Mouse (Mus musculus): Measurements from ENCODE around the gene 1700113H08Rik. TPM values are rescaled to one million over a fixed set of nuclear protein-coding genes. Genes with fewer than 3 reads are reported as not detected.

1700113H08Rik gene
- polyA plus RNA-seq, 1 experiment, result not detected

GRCm38 (mm10) chr10:87100668-87101067, 42.8 kb downstream of the 1700113H08Rik start:
- no peaks in the 10 kb centered on the region for H3K36me3 ChIP-seq (ENCODE audit: control insufficient read depth)
- no peak for TF ChIP-seq GATA1 (IDR thresholded peaks at IDR 0.05; ENCODE audit: low read length)
- no peak for TF ChIP-seq TAL1 (IDR thresholded peaks at IDR 0.05; ENCODE audit: low read length)
- H3K4me1 ChIP-seq (ENCODE audit: control insufficient read depth), result no peaks in the 10 kb centered on the region
- H3K9me3 ChIP-seq (ENCODE audit: control insufficient read depth, low read length), result no peaks in the 10 kb centered on the region; the same call in 1 of the 2 replicates
- no peaks in the 10 kb centered on the region for H3K27me3 ChIP-seq (ENCODE audit: control insufficient read depth)
- H3K4me3 ChIP-seq (replicated peaks), result no peak overlapping the region

DNA sequence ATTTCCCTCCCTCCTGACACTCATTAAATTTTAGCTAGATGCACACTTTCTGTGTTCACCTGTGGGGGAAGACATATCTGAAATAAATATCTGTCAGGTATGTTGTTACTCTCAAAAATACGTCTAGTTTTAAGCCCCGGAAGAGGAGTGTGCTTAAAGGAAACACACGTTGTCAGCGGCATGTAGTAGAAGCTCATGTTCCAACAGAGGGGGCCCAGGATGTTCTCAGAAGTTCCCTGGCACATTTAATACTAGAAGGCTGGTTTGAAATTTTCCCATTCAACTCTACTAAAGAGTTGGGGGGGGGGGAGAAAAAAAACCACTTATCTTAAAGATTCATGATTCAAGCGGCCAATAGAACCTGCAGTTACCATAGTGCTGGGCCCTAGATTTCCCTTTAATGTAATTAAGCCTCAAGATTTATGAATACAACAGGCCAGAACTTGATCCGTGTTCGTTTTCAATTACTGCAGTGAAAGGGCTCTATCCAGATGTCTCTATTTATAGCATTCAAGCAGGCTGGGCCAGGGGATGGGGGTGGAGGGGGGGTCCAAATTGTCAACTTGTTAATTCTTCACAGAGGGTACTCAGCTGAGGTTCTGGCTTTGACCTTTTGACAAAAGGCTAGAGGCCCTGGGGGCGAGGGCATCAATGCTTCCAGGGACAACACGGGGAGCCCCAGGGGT, 43.6 kb downstream of the 1700113H08Rik start:
- TF ChIP-seq TAL1 (IDR thresholded peaks at IDR 0.05; ENCODE audit: low read length), result no peak
- TF ChIP-seq GATA1 (IDR thresholded peaks at IDR 0.05; ENCODE audit: low read length), result no peak
- Histone ChIP-seq H3K4me3 (replicated peaks) (no peak overlapping the region), H3K36me3 (ENCODE audit: control insufficient read depth) (no peaks in the 10 kb centered on the region), H3K4me1 (ENCODE audit: control insufficient read depth) (no peaks in the 10 kb centered on the region), H3K27me3 (ENCODE audit: control insufficient read depth) (no peaks in the 10 kb centered on the region), H3K9me3 (ENCODE audit: control insufficient read depth, low read length) (no peaks in the 10 kb centered on the region; the same call in 1 of the 2 replicates)

- Histone ChIP-seq H3K4me3 (replicated peaks) (no peak overlapping the region), H3K4me1 (ENCODE audit: control insufficient read depth) (no peaks in the 10 kb centered on the region), H3K27me3 (ENCODE audit: control insufficient read depth) (no peaks in the 10 kb centered on the region), H3K9me3 (ENCODE audit: control insufficient read depth, low read length) (no peaks in the 10 kb centered on the region; the same call in 1 of the 2 replicates), H3K36me3 (ENCODE audit: control insufficient read depth) (no peaks in the 10 kb centered on the region)
- TF ChIP-seq GATA1 (IDR thresholded peaks at IDR 0.05; ENCODE audit: low read length), result no peak
- TF ChIP-seq TAL1 (IDR thresholded peaks at IDR 0.05; ENCODE audit: low read length), result no peak
These were observed 44.1 kb downstream of the 1700113H08Rik start for GRCm38 (mm10) chr10:87101951-87102320.

GRCm38 (mm10) chr10:87102455-87102854, 44.6 kb downstream of the 1700113H08Rik start:
- no peak for TF ChIP-seq GATA1 (IDR thresholded peaks at IDR 0.05; ENCODE audit: low read length)
- no peak for TF ChIP-seq TAL1 (IDR thresholded peaks at IDR 0.05; ENCODE audit: low read length)
- no peaks in the 10 kb centered on the region for H3K27me3 ChIP-seq (ENCODE audit: control insufficient read depth)
- no peaks in the 10 kb centered on the region for H3K4me1 ChIP-seq (ENCODE audit: control insufficient read depth)
- H3K9me3 ChIP-seq (ENCODE audit: control insufficient read depth, low read length), result no peaks in the 10 kb centered on the region; the same call in 1 of the 2 replicates
- no peak overlapping the region for H3K4me3 ChIP-seq (replicated peaks)
- H3K36me3 ChIP-seq (ENCODE audit: control insufficient read depth), result no peaks in the 10 kb centered on the region

- H3K27me3 ChIP-seq (ENCODE audit: control insufficient read depth), result no peaks in the 10 kb centered on the region
- no peaks in the 10 kb centered on the region for H3K36me3 ChIP-seq (ENCODE audit: control insufficient read depth)
- H3K9me3 ChIP-seq (ENCODE audit: control insufficient read depth, low read length), result no peaks in the 10 kb centered on the region; the same call in 1 of the 2 replicates
- TF ChIP-seq TAL1 (IDR thresholded peaks at IDR 0.05; ENCODE audit: low read length) (no peak), GATA1 (IDR thresholded peaks at IDR 0.05; ENCODE audit: low read length) (no peak)
- H3K4me1 ChIP-seq (ENCODE audit: control insufficient read depth), result no peaks in the 10 kb centered on the region
- no peak overlapping the region for H3K4me3 ChIP-seq (replicated peaks)
These were observed 45.4 kb downstream of the 1700113H08Rik start for GRCm38 (mm10) chr10:87103286-87103685.

- H3K36me3 ChIP-seq (ENCODE audit: control insufficient read depth), result no peaks in the 10 kb centered on the region
- H3K27me3 ChIP-seq (ENCODE audit: control insufficient read depth), result no peaks in the 10 kb centered on the region
- TF ChIP-seq TAL1 (IDR thresholded peaks at IDR 0.05; ENCODE audit: low read length) (no peak), GATA1 (IDR thresholded peaks at IDR 0.05; ENCODE audit: low read length) (no peak)
- H3K9me3 ChIP-seq (ENCODE audit: control insufficient read depth, low read length), result no peaks in the 10 kb centered on the region; the same call in 1 of the 2 replicates
- no peaks in the 10 kb centered on the region for H3K4me1 ChIP-seq (ENCODE audit: control insufficient read depth)
- no peak overlapping the region for H3K4me3 ChIP-seq (replicated peaks)
These were observed 49.9 kb downstream of the 1700113H08Rik start for GRCm38 (mm10) chr10:87107565-87108297.

- Histone ChIP-seq H3K36me3 (ENCODE audit: control insufficient read depth) (no peaks in the 10 kb centered on the region), H3K4me1 (ENCODE audit: control insufficient read depth) (no peaks in the 10 kb centered on the region), H3K4me3 (replicated peaks) (no peak overlapping the region), H3K9me3 (ENCODE audit: control insufficient read depth, low read length) (no peaks in the 10 kb centered on the region; the same call in 1 of the 2 replicates), H3K27me3 (ENCODE audit: control insufficient read depth) (no peaks in the 10 kb centered on the region)
- TF ChIP-seq TAL1 (IDR thresholded peaks at IDR 0.05; ENCODE audit: low read length) (no peak), GATA1 (IDR thresholded peaks at IDR 0.05; ENCODE audit: low read length) (no peak)
These were observed 50.5 kb downstream of the 1700113H08Rik start for GRCm38 (mm10) chr10:87108333-87108732.

DNA sequence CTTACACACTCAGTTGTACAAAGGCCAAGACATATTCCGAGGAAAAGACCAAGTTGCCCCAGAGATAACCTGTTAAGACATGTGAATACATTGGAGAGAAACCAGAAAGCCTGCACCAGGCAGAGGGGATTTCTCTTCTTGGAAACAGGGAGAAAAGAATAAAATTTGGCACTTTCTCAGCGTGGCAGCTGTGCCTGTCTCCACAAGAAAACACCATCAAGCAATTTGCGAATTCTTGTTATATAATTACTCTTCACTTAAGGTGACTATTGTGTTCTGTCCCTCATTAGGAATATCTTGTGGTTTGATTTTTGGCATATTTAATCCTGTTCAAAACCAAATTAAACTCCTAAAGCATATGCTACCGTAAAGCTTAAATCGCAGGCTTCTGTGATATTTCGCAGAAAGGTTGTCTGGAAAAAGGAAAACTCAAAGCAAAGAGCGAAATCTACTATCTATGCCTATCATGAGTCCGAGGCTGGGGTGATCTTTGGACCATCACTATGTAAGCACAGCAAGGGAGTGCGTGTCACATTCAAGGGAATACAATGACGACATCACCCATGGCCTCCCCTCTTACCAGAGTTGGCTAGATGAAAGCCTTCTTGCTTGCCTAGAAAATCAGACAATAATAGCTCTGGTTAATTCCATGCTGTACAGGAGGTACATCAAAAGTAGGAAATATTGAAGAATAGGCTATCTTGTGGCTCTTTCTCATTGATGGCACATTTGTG, 51.4 kb downstream of the 1700113H08Rik start:
- H3K4me1 ChIP-seq (ENCODE audit: control insufficient read depth), result no peaks in the 10 kb centered on the region
- TF ChIP-seq TAL1 (IDR thresholded peaks at IDR 0.05; ENCODE audit: low read length) (no peak), GATA1 (IDR thresholded peaks at IDR 0.05; ENCODE audit: low read length) (no peak)
- no peaks in the 10 kb centered on the region for H3K36me3 ChIP-seq (ENCODE audit: control insufficient read depth)
- no peaks in the 10 kb centered on the region for H3K9me3 ChIP-seq (ENCODE audit: control insufficient read depth, low read length)
- no peaks in the 10 kb centered on the region for H3K27me3 ChIP-seq (ENCODE audit: control insufficient read depth)
- H3K4me3 ChIP-seq (replicated peaks), result no peak overlapping the region

DNA sequence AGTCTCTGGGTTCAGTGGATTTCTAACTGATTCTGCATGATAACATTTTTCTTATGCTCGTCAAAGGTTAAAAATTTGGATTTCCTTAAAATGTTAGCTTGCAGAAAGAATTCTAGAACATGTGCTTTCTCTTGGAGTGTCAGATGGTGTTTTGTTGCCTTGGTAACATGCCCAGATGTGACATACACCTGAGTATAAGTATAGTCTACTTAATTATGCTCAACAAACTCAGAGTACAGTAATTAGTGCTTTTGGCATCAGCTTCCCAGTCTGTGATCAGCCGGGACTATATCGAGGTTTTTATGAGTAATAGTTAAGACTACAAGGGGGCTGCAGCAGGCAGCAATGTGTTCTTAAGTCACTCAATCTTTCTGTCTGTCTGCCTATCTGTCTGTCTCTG, 53.1 kb downstream of the 1700113H08Rik start:
- Histone ChIP-seq H3K4me1 (ENCODE audit: control insufficient read depth) (no peaks in the 10 kb centered on the region), H3K4me3 (replicated peaks) (no peak overlapping the region), H3K9me3 (ENCODE audit: control insufficient read depth, low read length) (no peaks in the 10 kb centered on the region), H3K27me3 (ENCODE audit: control insufficient read depth) (no peaks in the 10 kb centered on the region), H3K36me3 (ENCODE audit: control insufficient read depth) (no peaks in the 10 kb centered on the region)
- no peak for TF ChIP-seq GATA1 (IDR thresholded peaks at IDR 0.05; ENCODE audit: low read length)
- no peak for TF ChIP-seq TAL1 (IDR thresholded peaks at IDR 0.05; ENCODE audit: low read length)
